Mouse (Mus musculus): ENCODE results near the gene Nanos2.

Gene Nanos2

DNA sequence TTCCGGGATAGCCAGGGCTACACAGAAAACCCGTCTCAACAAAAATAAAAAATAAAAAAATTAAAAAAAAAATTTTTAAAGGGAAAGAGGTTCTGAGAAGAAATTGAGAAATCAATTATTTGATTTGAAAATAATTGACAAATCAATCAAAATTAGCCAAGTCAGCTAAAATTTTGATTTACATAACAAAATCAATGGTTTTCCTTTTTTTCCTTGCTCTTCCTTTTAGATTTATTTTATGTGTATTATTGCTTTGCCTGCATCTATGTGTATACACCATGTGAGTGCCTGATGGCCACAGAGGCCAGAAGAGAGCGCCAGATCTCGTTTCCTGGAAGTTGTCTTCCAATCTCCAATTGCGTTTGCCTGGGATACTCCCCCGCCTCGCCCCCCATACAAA lies 30.7 kb downstream of the Nanos2 start:
- in situ Hi-C loops (cut with MboI) = no loop called here

DNA sequence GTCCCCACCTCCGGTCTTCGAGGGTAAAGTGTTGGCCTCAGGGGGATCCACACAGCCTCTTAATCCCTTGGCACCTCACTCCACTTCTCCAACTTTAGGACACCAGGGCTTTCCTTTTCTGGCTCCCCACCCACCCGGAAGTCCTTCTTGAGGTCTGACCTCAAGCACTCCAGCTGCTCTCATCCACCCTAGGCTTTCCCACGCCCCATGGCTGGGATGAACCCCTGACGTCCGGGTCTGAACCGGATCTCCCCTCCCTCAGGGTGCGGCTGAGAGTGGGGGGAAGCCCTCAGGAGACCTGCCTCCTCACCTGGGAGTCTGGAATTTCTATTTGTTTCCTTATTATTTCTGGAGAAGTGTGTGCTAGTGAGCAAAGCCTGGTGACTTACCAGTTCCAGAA lies 33.8 kb downstream of the Nanos2 start:
- in situ Hi-C loops (cut with MboI) = no loop called here

DNA sequence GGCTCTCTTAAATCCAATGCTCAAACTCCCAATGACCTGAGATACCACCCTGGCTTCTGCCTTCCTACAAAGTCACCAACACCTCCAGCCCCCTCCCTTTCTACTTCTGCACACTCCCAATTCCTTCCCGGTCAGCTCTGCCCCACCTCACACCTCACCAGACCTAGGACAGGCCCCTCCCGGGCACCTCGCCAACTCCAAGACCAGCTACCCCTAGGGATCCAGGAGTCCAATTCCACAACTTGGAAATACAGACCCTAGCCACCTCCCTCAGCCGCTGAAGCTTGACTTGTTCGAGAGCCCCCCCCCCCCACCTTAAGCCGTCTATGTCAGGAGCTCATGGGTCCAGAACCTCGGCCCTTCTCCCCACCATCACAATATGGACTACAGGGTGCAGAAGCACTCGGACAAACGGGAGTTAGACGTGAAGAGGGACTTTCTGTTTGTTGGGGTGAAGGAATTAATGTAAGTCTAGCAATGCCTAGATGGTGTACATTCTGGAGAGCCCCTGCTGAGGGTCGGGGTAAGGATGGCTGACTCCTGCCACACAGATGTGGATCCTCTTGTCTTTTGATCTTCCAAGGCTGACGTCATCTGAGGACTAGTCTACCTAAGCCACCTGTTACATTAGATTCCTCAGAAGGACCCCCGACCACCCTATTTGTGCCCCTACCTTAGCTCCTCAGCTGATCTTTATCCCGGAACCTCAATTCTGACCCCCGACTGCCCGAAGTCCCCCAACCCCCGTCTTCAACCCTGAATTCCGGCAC lies 35.2 kb downstream of the Nanos2 start:
- in situ Hi-C loops (cut with MboI) = no loop called here

DNA sequence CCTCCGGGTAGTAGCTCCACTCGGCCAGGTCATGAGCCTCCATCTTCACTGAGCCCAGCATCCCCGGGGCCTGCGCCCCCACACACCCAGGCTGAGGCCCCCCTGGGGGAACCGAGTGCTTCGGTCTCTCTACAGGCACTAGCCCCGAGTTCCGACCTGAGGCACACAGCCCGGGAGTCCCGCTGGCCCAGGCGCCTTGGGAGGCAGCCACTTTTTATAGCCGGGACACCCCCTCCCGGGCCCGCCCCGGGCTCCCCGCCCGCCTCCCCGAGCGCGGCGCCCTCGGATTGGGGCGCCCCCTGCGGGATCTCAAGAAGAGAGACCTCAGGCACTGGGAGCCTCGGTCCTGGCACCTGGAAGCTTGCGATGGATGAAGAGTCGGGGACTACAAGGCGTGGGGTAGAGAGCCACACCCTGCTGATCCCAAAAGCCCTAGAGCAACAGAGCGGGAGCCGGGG lies 36.2 kb downstream of the Nanos2 start, which contains the start of gene Foxa3:
Gene Foxa3 (minus strand): TSS at position 182 of the 458 bp plus-strand sequence.
- in situ Hi-C loops (cut with MboI) = no loop called here

DNA sequence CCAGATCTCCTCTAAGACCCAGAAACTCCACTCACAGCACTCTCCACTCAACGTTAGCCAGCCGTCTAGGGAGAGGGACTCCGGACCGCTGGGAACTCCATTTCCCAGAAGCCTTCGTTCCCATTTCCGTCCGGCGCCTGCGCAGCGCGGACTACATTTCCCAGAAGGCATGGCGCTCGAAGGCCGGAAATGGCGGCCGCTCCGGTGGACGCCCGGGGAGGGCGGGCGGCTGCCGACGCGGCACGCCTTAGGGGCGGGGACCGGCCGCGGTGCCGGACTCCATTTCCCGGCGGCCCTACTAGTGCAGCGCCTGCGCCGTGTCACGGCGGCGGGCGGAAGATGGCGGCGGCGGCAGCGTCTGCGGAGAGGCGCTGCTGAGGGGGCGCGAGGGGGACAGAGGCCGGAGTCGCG lies 36.9 kb downstream of the Nanos2 start, which contains the start of gene Sympk:
Gene Sympk (plus strand): TSS at position 282 of the 411 bp plus-strand sequence.
- in situ Hi-C loops (cut with MboI) = no loop called here

DNA sequence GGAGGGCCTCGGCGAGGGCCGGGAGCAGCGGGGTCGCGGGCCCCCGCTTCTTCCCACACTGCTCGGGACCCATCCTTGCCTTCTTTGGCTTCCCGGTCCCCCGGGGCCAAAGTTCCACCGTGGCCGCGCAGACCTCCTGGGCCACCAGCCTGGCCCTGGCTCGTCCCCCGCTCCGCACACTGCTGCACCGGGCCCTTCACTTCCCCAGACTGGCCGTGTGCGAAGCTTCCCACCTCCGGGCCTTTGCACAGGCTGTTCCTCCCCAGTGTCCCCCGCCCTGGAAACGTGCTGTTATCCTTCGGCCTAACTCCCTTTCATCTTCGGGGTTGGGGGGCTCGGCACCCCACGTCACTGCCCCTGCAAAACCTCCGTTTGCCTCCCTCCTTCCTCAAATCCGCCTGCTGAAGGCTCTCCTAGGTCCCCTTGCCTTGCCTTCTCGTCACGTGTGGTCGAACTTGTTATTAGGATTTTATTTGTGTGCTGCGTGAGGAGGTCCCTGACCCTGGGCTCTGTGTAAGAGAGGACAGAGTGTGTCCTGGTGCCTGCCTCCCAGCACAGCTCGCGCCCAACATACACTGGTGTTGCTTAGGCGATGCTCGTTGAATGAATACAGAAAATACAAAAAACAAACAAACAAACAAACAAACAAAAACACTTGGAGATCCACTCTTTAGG lies 37.5 kb downstream of the Nanos2 start:
- in situ Hi-C loops (cut with MboI) = no loop called here

DNA sequence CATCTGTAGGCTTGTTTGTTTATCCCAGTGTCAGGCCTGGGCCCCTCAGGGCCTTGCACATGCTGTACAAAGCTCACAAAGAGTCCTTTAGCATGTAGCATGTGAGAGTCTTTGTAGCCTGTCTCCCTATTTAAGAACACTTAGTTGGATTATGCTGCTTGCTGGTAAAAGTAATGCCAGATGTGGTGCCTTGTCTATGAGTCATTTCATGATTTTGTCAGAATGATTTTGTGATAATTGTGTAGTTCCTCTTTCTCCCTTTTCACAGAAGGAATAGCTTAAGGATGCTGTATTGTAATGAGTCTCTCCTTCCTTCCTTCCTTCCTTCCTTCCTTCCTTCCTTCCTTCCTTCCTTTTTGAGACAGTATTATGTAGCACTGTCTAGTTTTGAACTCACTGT lies 40.9 kb downstream of the Nanos2 start:
- in situ Hi-C loops (cut with MboI) = no loop called here

DNA sequence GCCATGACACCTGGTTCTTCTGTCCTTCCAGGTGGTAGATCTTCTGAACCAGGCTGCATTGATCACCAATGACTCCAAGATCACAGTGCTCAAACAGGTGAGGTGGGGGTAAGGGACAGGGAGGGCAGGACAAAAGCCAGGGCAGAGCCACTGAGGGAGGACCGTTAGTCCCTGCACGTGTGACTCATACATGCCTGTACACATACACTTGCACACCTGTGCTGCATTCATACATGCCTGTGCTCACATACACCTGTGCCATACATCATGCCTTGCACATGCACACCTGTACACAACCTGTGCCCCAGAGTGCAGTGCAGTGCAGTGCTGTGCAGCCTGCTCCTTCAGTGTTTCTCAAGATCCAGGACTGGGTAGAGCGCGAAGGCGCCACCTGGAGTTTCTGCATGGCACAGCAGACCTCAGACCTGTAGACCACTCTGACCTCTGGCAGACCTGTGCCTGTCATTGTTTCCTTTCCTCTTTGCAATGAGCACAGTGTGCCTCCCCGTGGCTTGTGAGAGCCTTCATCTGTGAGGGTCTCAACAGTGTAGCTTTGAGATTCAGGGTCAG lies 42.0 kb downstream of the Nanos2 start:
- in situ Hi-C loops (cut with MboI) = no loop called here

DNA sequence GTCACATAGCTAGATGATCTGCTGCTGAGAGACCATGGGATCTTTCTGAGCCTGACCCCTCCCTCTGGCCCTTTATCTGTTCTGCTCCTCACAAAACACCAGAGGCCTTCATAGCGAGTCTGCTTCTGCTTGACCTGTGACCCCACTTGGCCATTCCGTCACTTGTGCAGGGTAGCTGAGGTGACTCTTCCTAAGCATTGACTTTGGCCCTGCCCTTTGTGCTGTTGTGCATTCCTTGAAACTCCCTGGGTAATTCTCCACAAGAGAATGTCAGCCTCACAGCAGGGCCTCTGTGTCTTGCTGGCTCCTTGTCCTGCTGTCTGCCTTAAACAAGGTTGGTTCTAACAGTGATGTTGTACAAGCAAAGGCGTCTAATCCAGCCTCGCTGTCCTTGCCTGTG lies 44.4 kb downstream of the Nanos2 start:
- in situ Hi-C loops (cut with MboI) = no loop called here

Measured in mature B cell (primary cell).